Comparison of ENCODE assay signal across 10 mouse cellular contexts in the genomic region with DNA sequence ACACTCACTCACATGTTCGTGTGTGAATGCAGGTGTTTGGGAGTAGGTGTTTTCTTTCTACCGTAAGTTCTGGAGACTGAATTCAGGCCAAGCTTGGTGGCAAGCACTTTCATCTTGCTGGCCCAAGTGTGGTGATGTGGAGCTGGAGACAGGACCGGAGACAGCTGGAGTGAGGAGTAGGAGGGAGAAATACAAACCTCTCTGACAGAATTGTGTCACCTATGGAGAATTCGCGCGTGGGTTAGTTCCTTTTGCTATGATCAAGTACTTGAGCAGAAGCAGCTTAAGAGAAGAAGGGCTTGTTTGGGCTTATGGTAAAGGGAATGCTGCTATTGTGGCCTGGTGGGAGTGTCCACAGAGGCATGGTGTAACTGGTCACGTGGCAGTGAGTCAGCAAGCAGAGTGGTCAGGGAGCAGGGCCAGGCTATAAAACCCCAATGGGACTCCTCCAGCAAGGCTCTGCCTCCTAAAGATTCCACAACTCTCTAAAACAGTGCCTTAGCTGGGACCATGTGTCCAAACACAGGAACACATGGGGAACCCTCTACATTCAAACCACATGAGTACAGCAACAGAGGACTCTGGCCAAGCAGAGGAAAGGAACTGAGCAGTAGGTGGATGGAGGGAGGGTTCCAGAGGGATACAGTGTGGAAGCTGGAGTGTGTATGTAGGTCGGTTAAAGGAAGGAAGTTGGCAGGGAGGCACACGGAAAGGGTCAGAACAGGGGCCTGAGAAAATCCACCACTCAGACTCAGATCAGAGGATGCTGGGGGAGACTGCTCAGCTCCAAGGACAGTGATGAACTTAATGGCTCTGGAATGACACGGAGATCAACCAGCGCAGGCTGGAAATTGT. TPM values are rescaled to one million over a fixed set of nuclear protein-coding genes. Genes with fewer than 3 reads are reported as not detected.
DNase-seq lines count a peak whose midpoint lies in the region; ATAC-seq and TF ChIP-seq lines count a peak whose summit lies in the region.
"Had no signal": no experiment of that assay in that cellular context is flagged by ENCODE, and none has a peak within 500 bp of the region (broad histone marks: within the 10 kb centered on the region; RNA-seq: fewer than 3 reads in every experiment).

No protein-coding gene starts in this region.

- peaks cover 13% of the 10 kb centered on the region; the same call in 1 of the 2 replicates for H3K36me3 ChIP-seq in forebrain, postnatal 0 days (ENCODE audit: insufficient read depth)
- no peaks in the 10 kb centered on the region for H3K36me3 ChIP-seq in forebrain, embryonic 14.5 days (ENCODE audit: control insufficient read depth, insufficient read depth, low read length)
- H3K36me3 ChIP-seq in neural tube, embryonic 15.5 days, result no peaks in the 10 kb centered on the region
- H3K36me3 ChIP-seq: limb, embryonic 15.5 days had no signal

- H3K27me3 ChIP-seq in forebrain, postnatal 0 days (ENCODE audit: insufficient read depth, low read length), result no peaks in the 10 kb centered on the region
- no peaks in the 10 kb centered on the region for H3K27me3 ChIP-seq in forebrain, embryonic 14.5 days (replicated peaks; ENCODE audit: control insufficient read depth, insufficient read depth, low read length)
- no peaks in the 10 kb centered on the region for H3K27me3 ChIP-seq in neural tube, embryonic 15.5 days (replicated peaks)
- H3K27me3 ChIP-seq: limb, embryonic 15.5 days had no signal

- peak; percentile 12; the same call in 1 of the 2 replicates for ATAC-seq in forebrain, postnatal 0 days
- ATAC-seq in forebrain, embryonic 14.5 days, result no peak
- peak; percentile 17 to 51; a peak in 3 of 4 replicates for ATAC-seq in hematopoietic stem cell, adult 5-6 weeks (replicated peaks in 1 of 2; ENCODE audit: insufficient read depth in 1 of 2, low FRiP score in 2 of 2, low TSS enrichment in 1 of 2, low read depth in 1 of 2, poor library complexity in 2 of 2, severe bottlenecking in 2 of 2)
- ATAC-seq in neural tube, embryonic 15.5 days (ENCODE audit: low FRiP score), result no peak; the same call in 1 of the 2 replicates

- no peak overlapping the region for H3K27ac ChIP-seq in forebrain, postnatal 0 days (ENCODE audit: low read depth, low read length)
- no peak overlapping the region for H3K27ac ChIP-seq in forebrain, embryonic 14.5 days (ENCODE audit: low read depth, low read length)
- H3K27ac ChIP-seq in bone marrow macrophage, adult 2 months (ENCODE audit: insufficient read depth, low read depth, low read length), result peak overlapping the region; percentile 18
- H3K27ac ChIP-seq in neural tube, embryonic 15.5 days (replicated peaks), result no peak overlapping the region
- H3K27ac ChIP-seq: limb, embryonic 15.5 days had no signal

- H3K4me3 ChIP-seq in forebrain, postnatal 0 days (ENCODE audit: low read depth, low read length), result no peak overlapping the region
- no peak overlapping the region for H3K4me3 ChIP-seq in forebrain, embryonic 14.5 days (ENCODE audit: low read depth, low read length)
- 0 out of 2 replicates have a peak overlapping the region, but pooled peaks have one; percentile 3 for H3K4me3 ChIP-seq in bone marrow macrophage, adult 2 months (ENCODE audit: insufficient read depth, low read length)
- H3K4me3 ChIP-seq in neural tube, embryonic 15.5 days (replicated peaks), result no peak overlapping the region
- H3K4me3 ChIP-seq: limb, embryonic 15.5 days had no signal

- no peaks in the 10 kb centered on the region for H3K4me1 ChIP-seq in forebrain, postnatal 0 days (ENCODE audit: insufficient read depth)
- no peaks in the 10 kb centered on the region for H3K4me1 ChIP-seq in forebrain, embryonic 14.5 days (ENCODE audit: control insufficient read depth, insufficient read depth, low read length)
- H3K4me1 ChIP-seq in bone marrow macrophage, adult 2 months (ENCODE audit: control insufficient read depth, insufficient read depth, low read length), result peaks cover 20% of the 10 kb centered on the region
- H3K4me1 ChIP-seq in neural tube, embryonic 15.5 days, result peaks cover 2% of the 10 kb centered on the region; the same call in 1 of the 2 replicates

- TF ChIP-seq CTCF in forebrain, postnatal 0 days (IDR thresholded peaks at IDR 0.05; ENCODE audit: low read depth), result no peak
- TF ChIP-seq CTCF in bone marrow macrophage, adult 2 months (IDR thresholded peaks at IDR 0.05; ENCODE audit: low read depth, low read length), result no peak

- H3K4me2 ChIP-seq in forebrain, postnatal 0 days (ENCODE audit: low read depth), result no peak overlapping the region
- no peak overlapping the region for H3K4me2 ChIP-seq in forebrain, embryonic 14.5 days (ENCODE audit: low read length)
- H3K4me2 ChIP-seq in neural tube, embryonic 15.5 days, result no peak overlapping the region
- H3K4me2 ChIP-seq: limb, embryonic 15.5 days had no signal

- 85% methylated on average over 11 of the region's 11 CpGs for WGBS in forebrain, postnatal 0 days
- 87% methylated on average over 11 of the region's 11 CpGs for WGBS in forebrain, embryonic 14.5 days
- 82% methylated on average over 11 of the region's 11 CpGs for WGBS in neural tube, embryonic 15.5 days

- TF ChIP-seq POLR2A in bone marrow macrophage, adult 2 months (IDR thresholded peaks at IDR 0.05; ENCODE audit: borderline replicate concordance, low read depth, low read length), result no peak

- no peak overlapping the region for H3K9ac ChIP-seq in forebrain, postnatal 0 days
- no peak overlapping the region for H3K9ac ChIP-seq in forebrain, embryonic 14.5 days (ENCODE audit: low read length)
- no peak overlapping the region for H3K9ac ChIP-seq in neural tube, embryonic 15.5 days (replicated peaks)
- H3K9ac ChIP-seq: limb, embryonic 15.5 days had no signal

- no peaks in the 10 kb centered on the region for H3K9me3 ChIP-seq in forebrain, postnatal 0 days (ENCODE audit: low read length)
- H3K9me3 ChIP-seq in forebrain, embryonic 14.5 days (replicated peaks; ENCODE audit: control insufficient read depth, low read length), result no peaks in the 10 kb centered on the region
- H3K9me3 ChIP-seq in neural tube, embryonic 15.5 days (replicated peaks), result no peaks in the 10 kb centered on the region
- H3K9me3 ChIP-seq: limb, embryonic 15.5 days had no signal

- DNase-seq in forebrain, postnatal 0 days, result no peak
- DNase-seq in forebrain, embryonic 14.5 days (ENCODE audit: low spot score), result no peak
- DNase-seq in lung, postnatal 4 days, result peak; percentile 31 to 42
- DNase-seq in left cerebral cortex, adult 9 months (ENCODE audit: low spot score in 2 of 2), result no peak
- DNase-seq in cerebellum, adult 11-12 months, result no peak
- DNase-seq: kidney, adult 2 months had no signal

RNA-seq across cellular contexts. Expression of a gene that starts 14.7 kb away (rescaled TPM):
- 77.2 and 80.0 TPM in 2 replicates for total RNA-seq in forebrain, postnatal 0 days (2014; rRNA removed)
- polyA plus RNA-seq in forebrain, postnatal 0 days (2015; fragmentation: Nextera tagmentation; extraction: Ambion mirVana), result 40.7 and 49.0 TPM in 2 replicates
- 34.6 and 45.6 TPM in 2 replicates for polyA plus RNA-seq in forebrain, embryonic 14.5 days (2014; fragmentation: Nextera tagmentation; extraction: Ambion mirVana)
- polyA plus RNA-seq in bone marrow macrophage, adult 2 months (2012; ENCODE audit: insufficient read depth, insufficient read length, missing spikeins), result 18.7 and 26.0 TPM in 2 replicates
- total RNA-seq in hematopoietic stem cell, adult 5-6 weeks (2017), result 21.4 and 24.6 TPM in 2 replicates
- 49.4 and 56.5 TPM in 2 replicates for polyA plus RNA-seq in neural tube, embryonic 15.5 days (2015; fragmentation: Nextera tagmentation; extraction: Ambion mirVana)

RNA-seq across cellular contexts. Expression of a gene that starts 14.8 kb away (rescaled TPM):
- total RNA-seq in forebrain, postnatal 0 days (2014; rRNA removed), result 32.2 and 39.6 TPM in 2 replicates
- 20.4 and 23.0 TPM in 2 replicates for polyA plus RNA-seq in forebrain, postnatal 0 days (2015; fragmentation: Nextera tagmentation; extraction: Ambion mirVana)
- 29.4 and 32.1 TPM in 2 replicates for polyA plus RNA-seq in forebrain, embryonic 14.5 days (2014; fragmentation: Nextera tagmentation; extraction: Ambion mirVana)
- 2.0 and 2.7 TPM in 2 replicates for polyA plus RNA-seq in bone marrow macrophage, adult 2 months (2012; ENCODE audit: insufficient read depth, insufficient read length, missing spikeins)
- not detected in 2 replicates for total RNA-seq in hematopoietic stem cell, adult 5-6 weeks (2017)
- polyA plus RNA-seq in neural tube, embryonic 15.5 days (2015; fragmentation: Nextera tagmentation; extraction: Ambion mirVana), result 28.6 and 34.5 TPM in 2 replicates

Comparison
In these comparisons a context has a peak if more than half of its experiments do, and no peak if none do; other contexts are left out.
1. ATAC-seq: peak in forebrain, postnatal 0 days (single experiment) and hematopoietic stem cell, adult 5-6 weeks (2 of 2); none in forebrain, embryonic 14.5 days (single experiment) and neural tube, embryonic 15.5 days (single experiment).
2. DNase-seq: peak in lung, postnatal 4 days (2 of 2); none in forebrain, postnatal 0 days (single experiment), forebrain, embryonic 14.5 days (single experiment), left cerebral cortex, adult 9 months (0 of 2) and cerebellum, adult 11-12 months (single experiment).